Mouse (Mus musculus) ES-Bruce4 (cell line): ENCODE data around the gene Olfr106-ps.

Experiments
- CTCF ChIP-seq: IDR thresholded peaks from one replicate; pipeline ENCODE4 v1.8.1; 2011; ENCODE audit warnings: low read depth, low read length
- POLR2A ChIP-seq: IDR thresholded peaks from one replicate; pipeline ENCODE4 v1.8.1; 2011; ENCODE audit warnings: low read length; ENCODE audit not compliant: insufficient read depth

DNA sequence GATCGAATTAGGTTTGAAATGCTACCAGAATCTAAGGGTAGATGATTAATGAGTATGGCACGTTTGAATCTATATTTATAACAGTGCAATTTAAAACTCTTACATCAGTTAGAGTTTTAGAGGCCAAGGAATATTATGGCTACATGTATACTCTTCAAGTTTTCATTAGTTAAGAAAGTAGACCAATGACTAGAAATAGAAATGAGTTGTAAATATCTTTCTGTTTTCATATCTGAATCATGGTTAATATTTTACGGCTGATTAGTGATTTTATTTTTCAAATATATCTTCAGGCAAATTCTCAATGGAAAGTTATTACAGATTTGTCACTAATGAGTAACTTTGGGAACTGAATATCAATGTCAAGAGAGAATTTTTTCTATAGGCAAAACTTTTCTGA is 8.7 kb downstream of the Olfr106-ps start, which contains the start of gene Olfr107:
- TF ChIP-seq POLR2A (no peak), CTCF (no peak)
